Mouse (Mus musculus) C2C12 (cell line): ENCODE data around the gene Eps15l1. TPM values are rescaled to one million over a fixed set of nuclear protein-coding genes. Genes with fewer than 3 reads are reported as not detected.

Experiments
- H3K27me3 ChIP-seq: one replicate; pipeline ENCODE4 v1.6.1; 2011; ENCODE audit not compliant: control insufficient read depth, insufficient read depth, insufficient read length
- H3K36me3 ChIP-seq: one replicate; pipeline ENCODE4 v1.6.1; 2011; ENCODE audit not compliant: control insufficient read depth, insufficient read depth
- H3K4me3 ChIP-seq: one replicate; pipeline ENCODE4 v1.5.1; 2011; ENCODE audit warnings: mild to moderate bottlenecking, control low read depth; ENCODE audit not compliant: poor library complexity, insufficient read depth, severe bottlenecking
- H3K79me2 ChIP-seq: one replicate; pipeline ENCODE4 v1.6.1; 2011; ENCODE audit not compliant: control insufficient read depth, insufficient read depth
- H3K79me3 ChIP-seq: one replicate; pipeline ENCODE4 v1.6.1; 2011; ENCODE audit warnings: low read depth, control low read depth
- H3ac ChIP-seq: one replicate; pipeline ENCODE3; 2011; ENCODE audit warnings: low read depth; ENCODE audit not compliant: control insufficient read depth, insufficient read length
- CEBPB ChIP-seq: IDR thresholded peaks from one replicate; pipeline ENCODE4 v1.6.1; 2011; ENCODE audit warnings: low read depth, mild to moderate bottlenecking, control low read depth, moderate library complexity
- CTCF ChIP-seq: IDR thresholded peaks from one replicate; pipeline ENCODE4 v1.5.1; 2011; ENCODE audit not compliant: control insufficient read depth, insufficient read depth, insufficient read length
- FOSL1 ChIP-seq: IDR thresholded peaks from one replicate; pipeline ENCODE4 v1.8.0; 2011; ENCODE audit warnings: mild to moderate bottlenecking, low read length; ENCODE audit not compliant: poor library complexity, insufficient read depth, severe bottlenecking
- MAX ChIP-seq: IDR thresholded peaks from one replicate; pipeline ENCODE4 v1.6.1; 2011; ENCODE audit warnings: mild to moderate bottlenecking, control low read depth
- MYOD1 ChIP-seq: IDR thresholded peaks from one replicate; pipeline ENCODE4 v1.6.1; 2011; ENCODE audit warnings: low read depth; ENCODE audit not compliant: control insufficient read depth, insufficient read length
- MYOG ChIP-seq: IDR thresholded peaks from one replicate; pipeline ENCODE4 v1.6.1; 2011; ENCODE audit not compliant: control insufficient read depth, insufficient read length; ENCODE audit errors: extremely low read depth
- USF1 ChIP-seq: IDR thresholded peaks from one replicate; pipeline ENCODE4 v1.6.1; 2011; ENCODE audit warnings: low read depth, mild to moderate bottlenecking, control low read depth, moderate library complexity
- polyA plus RNA-seq: library from polyadenylated mRNA; unstranded; fragments of >200 nt; fragmentation: generic; extraction: Trizol; gene quantifications from one replicate; pipeline ENCODE4 v1.2.1, GENCODE M21; 2012; ENCODE audit warnings: missing spikeins

The Eps15l1 gene
- polyA plus RNA-seq, 1 experiment = 29.4 TPM

DNA sequence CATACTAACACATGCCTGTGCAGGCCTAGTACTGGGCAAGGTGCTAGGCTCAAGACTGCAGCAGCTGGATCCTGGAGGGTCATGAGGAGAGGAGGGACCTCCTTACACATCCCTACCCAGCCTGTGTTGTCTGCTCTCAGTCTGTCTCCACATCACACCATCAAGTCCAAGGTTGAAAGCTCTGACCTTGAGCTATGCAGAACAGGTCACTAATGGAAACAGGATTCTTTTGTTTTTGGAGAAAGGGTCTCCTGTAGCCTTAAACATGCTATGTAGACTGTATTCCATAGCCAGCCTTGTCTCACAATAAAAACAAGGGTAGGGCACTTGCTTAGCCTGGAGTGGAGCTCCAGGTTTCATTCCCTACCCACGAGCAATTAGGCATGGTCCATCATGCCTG, 72.3 kb downstream of the Eps15l1 start:
- Histone ChIP-seq H3K79me3 (no peaks in the 10 kb centered on the region), H3K79me2 (no peaks in the 10 kb centered on the region), H3ac (no peak overlapping the region), H3K36me3 (no peaks in the 10 kb centered on the region), H3K27me3 (no peaks in the 10 kb centered on the region), H3K4me3 (no peak overlapping the region)
- TF ChIP-seq CTCF (no peak), FOSL1 (no peak), USF1 (no peak), CEBPB (no peak), MYOD1 (no peak), MYOG (no peak), MAX (no peak)

DNA sequence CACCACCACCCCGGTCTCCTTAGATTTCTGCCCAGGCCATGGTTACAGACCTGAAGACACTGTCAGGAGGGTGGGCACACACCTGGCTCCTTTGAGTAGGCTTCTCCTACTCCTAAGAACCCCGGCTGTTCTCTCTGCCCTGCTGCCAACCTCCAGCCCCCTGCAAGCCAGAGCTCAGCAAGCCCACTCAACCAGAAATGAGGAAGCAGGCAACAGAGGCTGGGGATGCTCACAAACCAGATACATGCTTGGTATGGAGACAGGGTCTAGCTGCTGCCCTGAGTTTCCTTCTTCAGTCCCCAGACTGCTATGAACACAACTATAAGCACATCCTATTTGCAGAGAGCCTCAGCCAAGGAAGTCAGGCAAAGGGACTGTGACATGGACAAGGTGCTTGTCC, 73.1 kb downstream of the Eps15l1 start:
- H3ac ChIP-seq = no peak overlapping the region
- no peak overlapping the region for H3K4me3 ChIP-seq
- H3K36me3 ChIP-seq = no peaks in the 10 kb centered on the region
- H3K27me3 ChIP-seq = no peaks in the 10 kb centered on the region
- no peak for TF ChIP-seq MAX
- no peak for TF ChIP-seq MYOG
- no peak for TF ChIP-seq USF1
- TF ChIP-seq CTCF = no peak
- no peak for TF ChIP-seq MYOD1
- no peak for TF ChIP-seq FOSL1
- TF ChIP-seq CEBPB = no peak
- no peaks in the 10 kb centered on the region for H3K79me3 ChIP-seq
- H3K79me2 ChIP-seq = no peaks in the 10 kb centered on the region

DNA sequence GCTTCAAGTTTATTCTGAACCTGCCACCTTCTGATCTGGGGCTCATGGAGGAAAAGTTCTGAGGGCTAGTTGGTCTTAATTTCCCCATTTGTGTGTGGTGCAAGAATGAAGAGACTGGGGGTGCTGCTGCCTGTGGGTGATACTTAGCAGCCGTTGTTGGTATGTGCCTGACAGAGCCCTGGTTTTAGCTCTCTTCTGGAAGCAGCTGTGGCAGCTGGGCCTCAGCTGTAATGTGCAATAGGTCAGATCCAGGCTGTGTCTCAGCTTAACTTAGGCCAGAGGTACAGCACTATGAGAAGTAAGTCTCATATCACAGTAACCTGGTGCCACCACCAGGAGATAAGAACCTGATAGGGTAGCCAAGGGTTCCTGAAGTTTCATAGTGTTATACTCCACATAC, 73.7 kb downstream of the Eps15l1 start:
- no peaks in the 10 kb centered on the region for H3K79me2 ChIP-seq
- H3K79me3 ChIP-seq = no peaks in the 10 kb centered on the region
- TF ChIP-seq MYOG (no peak), FOSL1 (no peak), CTCF (no peak), USF1 (no peak), MAX (no peak), CEBPB (no peak), MYOD1 (no peak)
- no peaks in the 10 kb centered on the region for H3K27me3 ChIP-seq
- no peak overlapping the region for H3ac ChIP-seq
- H3K4me3 ChIP-seq = no peak overlapping the region
- H3K36me3 ChIP-seq = no peaks in the 10 kb centered on the region

DNA sequence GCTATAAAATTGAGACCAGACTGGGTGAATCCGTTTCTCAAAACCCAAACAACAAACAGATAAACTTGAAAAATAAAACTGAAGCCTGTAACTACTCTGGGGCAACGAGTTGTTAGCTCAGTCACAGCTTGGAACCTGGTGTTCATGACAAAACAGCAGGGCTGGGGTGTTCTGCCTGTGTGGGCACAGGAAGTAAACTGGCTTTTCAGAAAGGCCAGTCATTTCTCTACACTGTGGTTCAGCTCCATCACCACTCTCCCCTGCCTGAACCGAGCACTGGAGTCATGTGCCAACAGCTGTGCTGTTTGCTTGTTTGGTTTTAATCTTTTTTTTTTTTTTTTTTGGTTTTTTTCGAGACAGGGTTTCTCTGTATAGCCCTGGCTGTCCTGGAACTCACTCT, 77.5 kb downstream of the Eps15l1 start:
- no peak overlapping the region for H3ac ChIP-seq
- H3K79me3 ChIP-seq = no peaks in the 10 kb centered on the region
- H3K36me3 ChIP-seq = no peaks in the 10 kb centered on the region
- no peaks in the 10 kb centered on the region for H3K27me3 ChIP-seq
- no peaks in the 10 kb centered on the region for H3K79me2 ChIP-seq
- no peak overlapping the region for H3K4me3 ChIP-seq
- TF ChIP-seq CTCF (no peak), CEBPB (no peak)

DNA sequence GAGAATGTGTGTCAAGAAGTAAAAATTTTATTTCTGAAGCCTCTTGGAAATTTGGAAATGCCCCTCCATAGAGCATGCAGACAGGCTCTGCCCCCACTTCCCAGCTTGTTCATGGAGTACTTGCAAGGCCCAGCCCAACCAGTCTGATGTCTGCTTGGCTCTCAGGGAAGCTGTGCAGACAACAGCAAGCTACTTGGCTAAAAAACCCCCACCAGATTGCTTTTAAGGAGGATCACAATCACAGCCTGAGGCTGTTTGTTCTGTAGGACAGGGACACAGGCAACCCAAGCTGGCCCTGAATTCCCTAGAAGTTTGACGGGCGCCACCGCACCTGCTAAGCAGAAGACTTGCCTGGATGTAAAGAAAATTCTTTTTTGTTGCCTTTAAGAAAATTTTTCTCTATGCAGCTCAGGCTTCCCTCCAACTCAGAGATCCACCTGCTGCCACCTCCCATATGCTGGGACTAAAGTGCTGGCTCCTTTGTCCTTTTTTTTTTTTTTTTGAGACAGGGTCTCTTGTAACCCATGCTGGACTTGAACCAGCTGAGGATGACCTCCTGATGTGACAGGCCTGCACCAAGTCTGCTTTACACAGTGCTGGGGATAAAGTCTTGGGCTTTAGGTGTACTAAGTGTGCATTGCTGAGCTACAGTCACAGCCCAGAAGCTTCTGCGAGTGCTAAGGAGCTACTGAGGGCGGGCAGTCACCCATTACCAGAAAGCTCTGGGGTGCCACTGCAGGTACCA, 78.5 kb downstream of the Eps15l1 start:
- Histone ChIP-seq H3K27me3 (no peaks in the 10 kb centered on the region), H3K79me2 (no peaks in the 10 kb centered on the region), H3K36me3 (no peaks in the 10 kb centered on the region), H3K79me3 (no peaks in the 10 kb centered on the region), H3ac (no peak overlapping the region), H3K4me3 (no peak overlapping the region)
- TF ChIP-seq CEBPB (no peak), FOSL1 (no peak), CTCF (no peak), MYOG (no peak), MYOD1 (no peak), MAX (no peak), USF1 (no peak)

DNA sequence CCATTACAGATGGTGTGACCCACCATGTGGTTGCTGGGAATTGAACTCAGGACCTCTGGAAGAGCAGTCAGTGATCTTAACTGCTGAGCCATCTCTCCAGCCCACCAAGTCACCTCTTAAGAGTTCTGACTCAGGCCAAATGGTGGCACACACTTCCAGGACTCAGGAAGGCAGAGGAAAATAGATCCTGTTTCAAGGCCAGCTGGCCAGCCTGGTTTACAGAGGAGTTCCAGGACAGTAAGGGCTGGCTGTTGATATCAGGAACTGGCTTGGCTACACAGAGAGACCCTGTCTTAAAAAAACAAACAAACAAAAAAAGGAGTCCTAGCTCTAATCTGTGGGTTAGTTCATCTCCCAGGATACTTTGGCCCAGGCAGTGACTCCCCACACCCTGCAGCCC, 84.2 kb downstream of the Eps15l1 start:
- no peaks in the 10 kb centered on the region for H3K79me2 ChIP-seq
- H3K4me3 ChIP-seq = no peak overlapping the region
- TF ChIP-seq USF1 (no peak), CTCF (no peak), CEBPB (no peak)
- no peak overlapping the region for H3ac ChIP-seq
- no peaks in the 10 kb centered on the region for H3K79me3 ChIP-seq
- H3K36me3 ChIP-seq = no peaks in the 10 kb centered on the region
- no peaks in the 10 kb centered on the region for H3K27me3 ChIP-seq
